Mouse (Mus musculus): ENCODE results near the gene Arhgef18. TPM values are rescaled to one million over a fixed set of nuclear protein-coding genes. Genes with fewer than 3 reads are reported as not detected.
A peak's percentile ranks its signal among the peaks of the same experiment; 100 is the strongest.

The Arhgef18 gene
- total RNA-seq, 4 experiments from 2014 or later, result 7.4 to 11.5 (median 9.2) TPM

DNA sequence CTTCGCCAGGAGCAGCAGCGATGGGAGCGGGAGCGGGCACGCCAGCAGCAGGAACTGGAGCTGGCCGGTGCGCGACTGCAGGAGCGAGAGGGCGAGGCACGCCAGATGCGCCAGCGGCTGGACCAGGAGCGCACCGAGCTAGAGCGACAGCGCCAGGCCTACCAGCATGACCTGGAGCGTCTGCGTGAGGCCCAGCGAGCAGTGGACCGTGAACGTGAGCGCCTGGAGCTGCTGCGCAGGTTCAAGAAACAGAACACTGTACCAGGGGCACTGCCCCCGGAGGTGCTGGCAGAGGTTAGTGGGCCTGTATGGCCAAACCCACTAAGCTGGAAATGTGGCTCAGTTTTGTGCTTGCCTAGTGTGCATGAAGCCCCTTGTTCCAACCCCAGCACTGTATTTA is 59.2 kb downstream of the Arhgef18 start:
- DNase-seq (ENCODE audit: low spot score in 2 of 2), result no peak

DNA sequence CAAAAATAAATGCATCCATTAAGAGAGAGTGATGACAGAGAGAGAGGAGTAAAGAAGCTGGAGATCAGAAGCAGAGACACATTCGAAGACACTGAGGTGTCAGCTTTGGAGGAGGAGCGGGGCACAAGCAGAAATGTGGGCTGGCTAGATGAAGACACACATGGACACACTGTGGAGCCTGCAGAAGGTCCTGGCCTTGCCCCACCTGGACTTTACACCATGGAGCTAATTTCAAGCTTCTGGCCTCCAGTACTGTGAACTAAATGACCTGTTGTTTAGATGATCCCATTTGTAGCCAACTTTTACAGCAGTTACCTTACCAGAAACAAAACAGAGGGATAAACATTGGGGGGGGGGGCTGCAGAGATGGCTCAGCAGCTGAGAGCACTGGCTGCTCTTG is 70.4 kb downstream of the Arhgef18 start:
- no peak for DNase-seq (ENCODE audit: low spot score in 2 of 2)

DNA sequence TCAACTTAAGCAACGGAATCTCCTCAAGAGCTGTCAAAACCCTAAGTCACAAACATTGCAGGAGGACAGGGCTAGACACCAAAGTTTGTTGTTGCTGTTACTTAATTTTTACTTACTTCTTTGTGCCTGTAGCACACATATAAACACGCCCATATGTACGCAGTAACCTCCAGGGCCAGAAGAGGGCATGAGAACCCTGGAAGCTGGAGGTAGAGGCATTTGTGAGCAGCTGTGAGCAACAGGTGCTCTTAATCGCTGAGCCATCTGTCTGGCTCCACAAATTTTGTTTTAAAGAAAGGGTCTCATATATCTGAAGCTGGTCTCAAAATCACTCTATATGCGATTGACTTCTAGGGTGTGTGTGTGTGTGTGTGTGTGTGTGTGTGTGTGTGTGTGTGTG is 71.5 kb downstream of the Arhgef18 start:
- no peak for DNase-seq (ENCODE audit: low spot score in 2 of 2)

DNA sequence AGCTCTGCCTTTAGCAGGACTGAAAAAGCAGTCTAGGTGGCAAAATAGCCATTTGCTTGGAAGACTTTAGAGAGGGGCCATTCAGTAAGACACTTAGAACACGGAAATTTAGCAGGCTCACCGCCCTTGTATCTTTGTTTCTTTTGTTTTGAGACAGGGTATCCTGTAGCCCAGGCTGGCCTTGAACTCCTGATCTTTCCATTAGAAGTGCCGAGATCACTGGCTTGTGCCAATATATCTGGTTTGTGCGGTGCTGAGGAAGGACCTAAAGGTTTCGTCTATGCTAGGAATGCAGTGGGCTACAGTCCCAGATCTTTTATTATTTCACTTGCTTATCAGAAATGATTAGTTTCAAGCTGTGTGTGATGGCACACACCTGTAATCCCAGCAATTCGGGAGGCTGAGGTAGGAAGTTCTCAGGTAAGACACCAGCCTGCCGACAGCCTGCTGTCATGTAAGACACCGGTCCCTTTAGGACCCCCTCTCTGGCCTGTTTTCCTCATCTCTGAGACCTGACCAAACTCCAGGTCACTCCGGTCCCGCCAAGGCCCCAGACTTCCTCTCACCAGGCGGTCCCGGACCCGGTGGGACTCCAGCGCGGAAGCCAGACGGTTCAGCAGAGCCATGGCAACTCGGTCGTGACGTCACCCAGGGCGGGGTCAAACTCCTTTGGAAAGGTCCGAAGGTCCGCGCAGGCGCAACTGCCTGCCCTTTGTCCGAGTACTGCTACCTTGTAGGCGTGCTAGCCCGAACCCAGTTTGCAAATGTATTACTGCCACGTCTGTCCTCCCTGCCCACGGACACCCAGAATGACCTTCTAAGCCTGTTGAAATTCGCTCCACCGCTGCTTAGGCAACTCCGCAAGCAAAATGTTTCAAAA is 74.4 kb downstream of the Arhgef18 start, which contains the start of gene Pex11g:
Pex11g (minus strand) TSS at position 675 of the 880 bp plus-strand sequence.
- DNase-seq (ENCODE audit: low spot score in 2 of 2), result peak; percentile 95 to 96

DNA sequence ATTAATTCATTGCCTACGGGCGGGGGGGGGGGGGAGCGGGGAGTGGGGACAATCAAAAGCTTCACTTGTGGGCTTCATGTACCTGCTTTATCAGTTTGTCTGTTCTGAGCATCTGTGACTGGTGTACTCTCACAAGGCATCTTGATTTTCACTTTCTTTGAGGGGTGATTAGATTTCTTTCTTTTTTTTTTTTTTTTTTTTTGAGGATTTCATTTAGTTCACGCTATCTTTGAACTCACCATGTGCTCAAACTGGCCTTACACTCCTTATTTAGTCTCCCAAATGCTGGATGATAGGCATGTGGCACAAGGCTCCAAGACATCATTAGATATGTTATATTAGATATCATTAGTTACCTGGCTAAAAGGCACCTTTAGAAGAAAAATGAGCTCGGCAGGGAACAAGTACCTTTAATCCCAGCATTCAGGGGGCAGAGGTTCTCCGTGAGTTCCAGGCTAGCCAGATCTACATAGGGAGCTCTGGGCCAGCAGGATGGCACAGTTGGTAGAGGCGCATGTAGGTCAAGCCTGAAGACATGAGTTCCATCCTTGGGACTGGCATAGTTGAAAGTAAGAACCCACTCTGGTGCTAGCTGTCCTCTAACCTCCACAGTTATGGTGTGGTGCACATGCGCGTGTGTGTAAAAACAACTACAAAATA is 75.2 kb downstream of the Arhgef18 start:
- DNase-seq (ENCODE audit: low spot score in 2 of 2), result no peak

DNA sequence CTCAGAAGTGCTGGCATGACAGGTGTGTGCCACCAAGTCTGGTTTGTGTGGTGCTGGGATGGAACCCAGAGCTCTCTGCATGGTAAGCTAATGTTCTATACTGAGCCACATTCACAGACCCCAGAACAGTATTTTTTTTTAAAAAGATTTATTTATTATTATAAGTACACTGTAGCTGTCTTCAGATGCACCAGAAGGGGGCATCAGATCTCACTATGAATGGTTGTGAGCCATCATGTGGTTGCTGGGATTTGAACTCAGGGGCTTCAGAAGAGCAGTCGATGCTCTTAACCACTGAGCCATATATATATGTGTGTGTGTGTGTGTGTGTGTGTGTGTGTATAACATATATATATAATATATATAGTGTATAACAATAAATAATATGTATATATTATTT is 76.0 kb downstream of the Arhgef18 start:
- no peak for DNase-seq (ENCODE audit: low spot score in 2 of 2)

DNA sequence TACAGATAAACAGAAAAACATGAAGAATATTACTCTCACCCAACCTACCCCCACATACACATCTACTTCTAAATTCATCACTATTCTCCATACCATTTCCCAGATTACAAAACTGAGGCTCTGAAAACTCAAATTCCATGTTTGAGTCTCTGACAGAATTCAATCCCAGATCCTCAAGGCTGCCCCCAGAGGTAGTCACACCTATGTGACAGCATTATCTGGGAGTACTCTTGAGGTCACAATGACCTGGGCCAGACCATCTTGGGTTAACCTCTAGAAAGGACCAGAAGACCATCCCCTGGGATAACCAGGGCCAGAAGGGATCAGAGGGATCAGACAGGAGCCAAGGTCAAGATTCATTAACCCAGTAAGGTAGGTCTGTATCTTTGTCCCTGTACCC is 77.8 kb downstream of the Arhgef18 start, which contains the start of gene Tex45:
Tex45 (plus strand) TSS at position 301 of the 400 bp plus-strand sequence.
- DNase-seq (ENCODE audit: low spot score in 2 of 2), result no peak

DNA sequence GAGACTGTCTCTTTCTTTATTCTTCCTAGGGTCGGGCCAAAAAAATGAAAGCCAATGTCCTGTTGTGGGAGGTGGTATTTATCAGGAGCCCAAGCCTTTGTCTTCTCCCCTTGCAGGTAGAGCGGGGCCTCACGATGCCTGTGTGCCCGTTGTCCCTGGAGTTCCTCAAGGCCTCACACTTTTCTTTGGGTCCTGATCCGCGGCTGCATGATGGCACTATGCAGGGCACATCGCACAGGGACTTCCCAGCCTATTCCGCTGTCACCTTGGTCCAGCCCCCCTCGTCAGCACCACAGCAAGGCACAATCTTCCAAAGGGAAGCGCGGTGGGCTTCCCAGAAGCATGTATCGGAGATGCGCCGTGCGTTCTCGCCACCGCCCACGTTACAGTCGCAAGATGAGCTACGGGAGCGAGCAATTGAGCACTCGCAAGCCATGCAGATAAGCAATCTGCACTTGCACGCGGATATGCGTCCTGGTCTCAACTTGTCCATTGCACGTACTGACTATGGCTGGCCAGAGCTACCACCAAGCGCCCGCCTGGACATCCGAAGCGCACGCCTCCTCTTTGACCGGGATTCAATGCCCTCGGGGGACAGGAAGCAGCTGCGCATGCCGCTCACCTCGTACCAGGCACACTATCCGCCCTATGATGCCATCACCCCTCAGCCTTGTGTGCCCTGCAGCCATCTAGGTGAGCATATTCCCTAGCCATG is 83.1 kb downstream of the Arhgef18 start:
- DNase-seq (ENCODE audit: low spot score in 2 of 2), result no peak

DNA sequence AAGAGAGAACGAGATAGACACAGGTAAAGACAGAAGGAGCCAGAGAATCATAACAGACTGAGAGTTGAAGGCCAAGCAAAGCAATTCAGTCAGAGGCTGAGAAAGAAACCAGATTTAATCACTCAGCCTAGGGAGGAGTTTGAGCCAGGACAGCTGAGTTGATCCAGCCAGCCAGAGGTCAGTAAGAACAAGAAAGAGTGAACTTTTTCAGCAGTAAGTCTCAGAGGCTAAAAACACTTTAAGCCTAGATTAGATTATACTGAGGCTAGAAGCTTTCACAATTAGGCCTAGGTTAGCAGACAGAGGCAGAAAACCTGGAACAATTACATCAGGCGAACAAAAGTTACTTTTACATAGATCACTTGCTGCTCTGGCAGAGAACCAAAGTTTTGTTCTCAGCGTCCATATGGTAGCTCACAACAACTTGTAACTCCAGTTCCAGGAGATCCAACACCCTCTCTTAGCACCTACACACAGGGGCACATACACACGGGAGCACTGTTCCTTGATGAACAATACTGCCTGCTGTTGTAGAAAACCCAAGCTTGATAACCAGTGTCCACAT is 87.5 kb downstream of the Arhgef18 start:
- no peak for DNase-seq (ENCODE audit: low spot score in 2 of 2)

DNA sequence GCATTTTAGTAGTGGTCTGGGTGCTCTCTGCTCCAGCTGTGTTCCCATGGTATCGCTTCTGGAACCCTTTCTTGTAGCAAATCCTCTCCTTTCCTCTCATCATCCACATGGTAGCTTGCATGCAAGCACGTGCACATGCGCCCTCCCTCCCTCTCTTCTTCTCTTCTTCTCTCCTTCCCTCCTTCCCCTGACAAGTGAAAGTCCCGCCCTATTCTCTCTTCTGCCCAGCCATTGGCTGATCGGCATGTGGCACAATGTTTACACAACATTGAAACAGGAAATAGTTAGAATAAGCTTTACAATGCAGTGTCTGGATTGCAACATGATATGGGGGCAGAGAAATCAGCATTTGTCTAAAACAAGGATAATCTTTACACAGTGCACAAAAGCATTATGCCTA is 88.8 kb downstream of the Arhgef18 start:
- DNase-seq (ENCODE audit: low spot score in 2 of 2), result no peak

DNA sequence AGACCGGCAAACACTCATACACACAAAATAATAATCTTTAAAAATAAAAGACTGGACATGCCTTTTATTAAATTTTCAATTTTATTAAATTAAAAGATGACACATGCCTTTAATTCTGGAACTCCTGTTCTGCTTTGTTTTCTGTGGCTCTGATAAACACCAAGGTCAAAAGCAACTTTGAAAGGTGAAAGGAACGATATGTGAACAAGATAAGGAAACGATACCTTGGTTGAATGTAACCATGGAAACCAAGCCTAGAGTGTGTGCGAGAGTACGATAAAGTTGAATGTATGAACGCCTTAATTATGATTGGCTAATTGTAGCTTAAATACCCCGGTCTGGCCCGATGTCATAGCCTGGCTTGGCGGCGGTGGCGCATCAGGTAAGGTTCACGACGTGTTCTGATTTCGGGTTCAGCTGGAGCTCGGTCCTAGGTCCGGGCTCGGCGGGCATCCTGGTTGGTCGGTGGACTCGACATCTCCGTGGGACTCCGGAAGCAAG is 89.5 kb downstream of the Arhgef18 start:
- DNase-seq (ENCODE audit: low spot score in 2 of 2), result no peak

DNA sequence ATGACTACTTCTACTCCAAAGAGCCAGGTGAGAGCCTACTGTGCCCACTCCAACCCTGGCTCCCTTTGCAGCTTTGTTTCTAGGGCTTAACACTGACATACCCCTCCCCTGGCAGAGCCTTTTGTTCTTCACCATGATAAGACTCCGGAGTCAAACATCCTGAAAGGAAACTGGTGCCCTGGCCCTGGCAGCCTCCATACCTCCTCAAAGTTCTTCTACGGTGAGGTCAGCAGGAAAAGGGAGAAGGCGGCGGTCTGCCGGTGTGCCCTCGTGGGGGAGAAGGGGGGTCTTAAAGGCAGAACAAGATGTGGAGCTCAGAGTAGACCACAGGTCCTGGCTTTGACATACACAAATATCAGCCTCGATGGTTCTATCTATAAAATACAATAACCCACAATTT is 90.7 kb downstream of the Arhgef18 start:
- no peak for DNase-seq (ENCODE audit: low spot score in 2 of 2)

DNA sequence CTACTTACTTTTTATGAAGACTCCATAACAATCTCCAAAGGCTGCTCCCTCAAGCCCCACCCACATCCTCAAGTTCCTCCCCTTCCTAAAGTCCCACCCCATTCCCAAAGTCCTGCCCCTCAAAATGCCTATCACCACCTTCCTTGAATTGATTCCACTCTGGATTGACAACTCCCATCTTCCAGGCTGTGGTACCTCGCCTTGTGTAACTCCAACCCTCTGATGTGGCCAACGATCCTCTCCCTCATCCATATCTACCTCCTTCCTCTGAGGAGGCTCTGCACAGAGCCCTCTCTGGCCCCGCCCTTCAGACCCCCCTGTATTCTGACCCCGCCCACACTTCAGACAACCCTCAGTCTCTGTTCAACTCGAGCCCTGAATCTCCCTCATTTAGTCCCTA is 92.4 kb downstream of the Arhgef18 start:
- no peak for DNase-seq (ENCODE audit: low spot score in 2 of 2)

DNA sequence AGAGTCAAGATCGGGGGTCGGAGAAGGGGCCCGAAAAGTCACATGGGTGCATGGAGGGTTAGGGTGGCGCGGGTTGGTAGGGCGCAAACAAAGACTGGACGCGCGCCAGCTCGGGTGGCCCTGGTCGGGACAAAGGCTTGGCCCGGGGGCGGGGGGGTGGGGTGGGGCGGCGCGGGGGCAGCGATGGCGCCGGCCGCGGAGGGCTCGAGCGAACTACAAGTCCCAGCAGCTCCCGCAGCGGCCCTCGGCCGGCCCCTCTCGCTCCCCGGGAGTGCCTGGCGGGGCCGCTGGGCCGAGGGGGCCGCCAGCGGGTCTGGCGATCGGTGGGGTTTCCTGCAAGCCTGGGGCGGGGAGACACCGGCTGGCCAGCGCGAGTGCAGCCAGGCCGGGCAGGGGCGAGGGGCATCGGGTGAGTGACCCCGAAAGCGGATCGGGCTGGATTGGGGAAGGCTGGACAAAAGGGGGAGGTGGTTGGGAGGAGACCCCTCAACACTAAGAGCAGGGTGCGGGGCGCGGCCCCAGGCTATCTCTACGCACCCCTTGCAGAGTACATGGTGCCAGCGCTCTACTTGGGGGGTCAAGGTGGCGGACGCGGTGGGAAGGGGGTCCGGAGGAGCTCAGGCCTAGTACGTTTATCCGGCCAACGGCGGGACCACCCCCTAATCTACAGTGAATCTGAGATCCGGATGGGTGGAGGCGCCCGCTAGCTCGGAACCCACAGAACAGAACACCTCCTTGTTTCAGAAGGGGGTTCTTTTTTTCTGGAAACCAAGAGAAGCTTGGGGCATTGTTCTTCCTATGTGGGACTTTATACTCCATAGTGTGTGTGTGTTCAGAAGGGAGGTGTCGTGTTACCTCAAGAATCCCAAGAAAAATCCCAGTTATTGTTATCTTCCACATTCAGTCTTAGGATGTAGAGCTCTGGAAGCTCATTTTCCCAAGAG is 100.4 kb downstream of the Arhgef18 start, which contains the start of gene Zfp358:
Zfp358 (plus strand) TSS at position 238 of the 944 bp plus-strand sequence.
- peak; percentile 50 to 67 for DNase-seq (ENCODE audit: low spot score in 2 of 2)

DNA sequence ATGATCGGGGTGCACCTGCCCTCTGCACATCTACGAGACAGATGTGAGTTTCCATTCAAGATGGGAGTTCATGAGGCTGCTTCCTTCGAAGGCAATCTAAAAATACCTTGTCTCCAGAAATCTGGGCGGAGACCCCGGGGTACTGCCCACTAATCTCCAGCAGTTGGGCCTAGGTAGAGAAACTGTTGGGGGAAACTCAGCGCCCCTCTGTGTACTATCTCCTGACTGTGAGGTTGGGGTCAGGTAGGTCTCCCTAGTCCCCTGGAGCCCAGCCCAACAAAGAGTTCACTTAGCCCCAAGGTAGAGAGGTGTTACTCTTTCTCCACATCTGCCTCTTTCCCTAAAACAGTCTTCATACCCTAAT is 101.0 kb downstream of the Arhgef18 start:
- DNase-seq (ENCODE audit: low spot score in 2 of 2), result no peak

DNA sequence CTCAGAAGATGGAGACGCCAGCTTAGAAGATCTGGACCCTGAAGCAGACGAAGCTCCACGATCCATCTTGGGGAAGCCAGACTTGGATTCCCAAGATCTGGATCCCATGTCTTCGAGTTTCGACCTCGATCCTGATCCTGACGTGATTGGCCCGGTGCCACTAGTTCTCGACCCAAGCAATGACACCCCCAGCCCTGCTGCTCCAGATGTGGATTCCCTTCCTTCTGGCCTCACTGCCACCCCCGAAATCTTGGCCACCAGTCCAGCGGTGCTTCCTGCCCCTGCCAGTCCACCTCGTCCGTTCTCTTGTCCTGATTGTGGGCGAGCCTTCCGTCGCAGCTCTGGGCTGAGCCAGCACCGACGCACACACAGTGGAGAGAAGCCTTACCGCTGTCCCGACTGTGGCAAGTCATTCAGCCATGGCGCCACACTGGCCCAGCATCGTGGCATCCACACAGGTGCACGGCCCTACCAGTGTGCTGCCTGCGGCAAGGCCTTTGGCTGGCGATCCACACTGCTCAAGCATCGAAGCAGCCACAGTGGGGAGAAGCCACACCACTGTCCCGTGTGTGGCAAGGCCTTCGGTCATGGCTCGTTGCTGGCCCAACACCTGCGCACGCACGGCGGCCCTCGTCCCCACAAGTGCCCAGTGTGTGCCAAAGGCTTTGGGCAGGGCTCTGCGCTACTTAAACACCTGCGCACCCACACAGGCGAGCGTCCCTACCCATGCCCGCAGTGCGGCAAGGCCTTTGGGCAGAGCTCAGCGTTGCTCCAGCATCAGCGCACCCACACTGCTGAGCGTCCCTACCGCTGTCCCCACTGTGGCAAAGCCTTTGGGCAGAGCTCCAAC is 103.0 kb downstream of the Arhgef18 start:
- DNase-seq (ENCODE audit: low spot score in 2 of 2), result no peak

DNA sequence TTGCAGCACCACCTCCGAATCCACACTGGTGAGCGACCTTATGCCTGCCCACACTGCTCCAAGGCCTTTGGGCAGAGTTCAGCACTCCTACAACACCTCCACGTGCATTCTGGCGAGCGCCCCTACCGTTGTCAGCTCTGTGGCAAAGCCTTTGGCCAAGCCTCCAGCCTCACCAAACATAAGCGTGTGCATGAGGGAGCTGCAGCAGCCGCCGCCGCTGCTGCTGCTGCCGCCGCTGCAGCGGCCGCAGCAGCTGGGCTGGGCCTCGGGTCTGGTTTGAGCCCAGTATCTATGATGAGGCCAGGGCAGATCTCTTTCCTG is 103.6 kb downstream of the Arhgef18 start:
- no peak for DNase-seq (ENCODE audit: low spot score in 2 of 2)

DNA sequence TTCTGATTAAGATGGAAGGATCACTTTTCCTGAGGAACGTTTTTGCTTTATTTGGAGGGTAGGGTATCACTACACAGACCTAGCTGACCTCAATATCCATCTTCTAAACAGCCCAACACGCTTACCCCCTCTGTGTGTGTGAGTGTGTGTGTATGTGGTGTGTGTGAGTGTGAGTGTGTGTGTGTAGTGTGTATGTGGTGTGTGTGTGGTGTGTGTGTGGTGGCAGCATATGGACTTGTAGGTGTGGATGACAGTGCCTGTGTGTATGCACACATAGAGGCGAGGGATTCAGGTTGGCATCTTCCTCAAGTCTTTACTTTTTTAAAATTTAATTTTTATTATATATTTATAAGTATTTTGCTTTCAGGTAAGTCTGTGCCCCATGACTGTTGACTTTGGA is 105.8 kb downstream of the Arhgef18 start:
- DNase-seq (ENCODE audit: low spot score in 2 of 2), result no peak

DNA sequence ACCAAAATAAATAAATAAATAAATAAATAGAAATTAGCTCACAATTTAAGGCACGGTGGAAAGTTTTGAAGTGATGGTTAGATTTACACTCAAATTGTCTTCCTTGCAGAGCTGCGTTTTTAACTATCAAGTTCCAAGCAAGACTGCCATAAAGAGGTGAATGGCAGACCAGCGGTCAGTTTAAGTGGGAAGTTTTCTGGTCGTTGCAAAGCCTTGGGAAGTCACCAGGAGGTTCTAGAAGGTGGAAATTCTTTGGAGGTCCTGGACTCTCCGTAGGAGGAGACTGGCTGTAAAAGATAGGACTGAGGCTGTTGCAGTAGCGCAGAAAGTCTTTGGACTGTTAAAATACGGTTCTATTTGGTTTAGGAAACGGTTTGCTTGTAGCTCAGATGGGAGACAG is 106.9 kb downstream of the Arhgef18 start:
- no peak for DNase-seq (ENCODE audit: low spot score in 2 of 2)
